Mouse (Mus musculus) CH12.LX (cell line): ENCODE results near the gene Bid.

ENCODE experiments used
- BHLHE40 ChIP-seq: IDR thresholded peaks from 2 replicates; pipeline ENCODE4 v1.6.1; 2011; ENCODE audit warnings: mild to moderate bottlenecking, low read depth, low read length, improper control_type of control experiment
- CTCF ChIP-seq, 2 experiments: IDR thresholded peaks in 1 of 2; conservative IDR thresholded peaks in 1 of 2; 2 replicates each; pipeline ENCODE4 v1.5.1; 2011 to 2012; ENCODE audit warnings: low read depth in 2 of 2, low read length in 2 of 2, improper control_type of control experiment in 1 of 2, inconsistent platforms in 1 of 2, mild to moderate bottlenecking in 1 of 2, moderate library complexity in 1 of 2
- EP300 ChIP-seq: IDR thresholded peaks from 2 replicates; pipeline ENCODE4 v1.6.1; 2011; ENCODE audit warnings: low read length, improper control_type of control experiment
- ETS1 ChIP-seq: conservative IDR thresholded peaks from 2 replicates; pipeline ENCODE4 v1.6.1; 2012; ENCODE audit warnings: low read depth, mild to moderate bottlenecking, inconsistent platforms, low read length, improper control_type of control experiment, moderate library complexity
- HCFC1 ChIP-seq: IDR thresholded peaks from 2 replicates; pipeline ENCODE4 v1.6.1; 2012; ENCODE audit warnings: low read depth, mild to moderate bottlenecking, inconsistent platforms, low read length, improper control_type of control experiment
- JUND ChIP-seq: conservative IDR thresholded peaks from 2 replicates; pipeline ENCODE4 v1.6.1; 2011; ENCODE audit warnings: low read depth, low read length, improper control_type of control experiment
- KAT2A ChIP-seq: IDR thresholded peaks from 2 replicates; pipeline ENCODE4 v1.6.1; 2012; ENCODE audit warnings: low read length, improper control_type of control experiment, inconsistent platforms; ENCODE audit not compliant: insufficient replicate concordance
- MAFK ChIP-seq: IDR thresholded peaks from 2 replicates; pipeline ENCODE4 v1.6.1; 2011; ENCODE audit warnings: low read length, improper control_type of control experiment; ENCODE audit not compliant: insufficient replicate concordance
- POLR2A ChIP-seq: IDR thresholded peaks from 2 replicates; pipeline ENCODE4 v1.6.1; 2011; ENCODE audit warnings: low read depth, mild to moderate bottlenecking, improper control_type of control experiment, low read length
- POLR2AphosphoS2 ChIP-seq: IDR thresholded peaks from 2 replicates; pipeline ENCODE4 v1.6.1; 2011; ENCODE audit warnings: low read depth, low read length, improper control_type of control experiment
- RCOR1 ChIP-seq: conservative IDR thresholded peaks from 2 replicates; pipeline ENCODE4 v1.6.1; 2012; ENCODE audit warnings: low read depth, mild to moderate bottlenecking, inconsistent platforms, low read length, improper control_type of control experiment
- TCF12 ChIP-seq: IDR thresholded peaks from 2 replicates; pipeline ENCODE4 v1.6.1; 2014; ENCODE audit warnings: low read depth, mild to moderate bottlenecking, inconsistent platforms, low read length, improper control_type of control experiment
- ZKSCAN1 ChIP-seq: IDR thresholded peaks from 2 replicates; pipeline ENCODE4 v1.6.1; 2012; ENCODE audit warnings: low read depth, inconsistent platforms, low read length, improper control_type of control experiment, borderline replicate concordance
- ZNF384 ChIP-seq: IDR thresholded peaks from 2 replicates; pipeline ENCODE4 v1.6.1; 2012; ENCODE audit warnings: low read depth, low read length, improper control_type of control experiment, inconsistent platforms

GRCm38 (mm10) chr6:120860079-120860478 lies 56.6 kb downstream of the Bid start:
- TF ChIP-seq CTCF (conservative IDR thresholded peaks at IDR 0.05 in 1 of 2, IDR thresholded peaks at IDR 0.05 in 1 of 2; ENCODE audit: low read depth in 2 of 2, low read length in 2 of 2) (no peak), POLR2A (no peak), BHLHE40 (no peak), KAT2A (no peak), ETS1 (no peak), HCFC1 (no peak), POLR2AphosphoS2 (no peak), ZKSCAN1 (no peak), EP300 (no peak), RCOR1 (no peak), JUND (no peak), TCF12 (no peak), MAFK (no peak), ZNF384 (no peak)
